Mouse (Mus musculus) midbrain, embryonic 13.5 days (tissue): ENCODE results near the gene S100a4. TPM values are rescaled to one million over a fixed set of nuclear protein-coding genes. Genes with fewer than 3 reads are reported as not detected.

ENCODE experiments used
- polyA plus RNA-seq: library from polyadenylated mRNA; unstranded; fragments of >200 nt; fragmentation: Nextera tagmentation; extraction: Ambion mirVana; gene quantifications from 2 replicates; pipeline ENCODE4 v1.2.1, GENCODE M21; 2015

The S100a4 gene
- polyA plus RNA-seq, 1 experiment from 2014 or later = 0.83 TPM

Other genes with a start within 250 kb of the S100a4 start
- 20.2 and 21.8 TPM in 2 replicates for gene Slc27a3, start 213.8 kb upstream of the S100a4 start, polyA plus RNA-seq
- 29.1 and 32.6 TPM in 2 replicates for gene Ints3, start 170.1 kb upstream of the S100a4 start, polyA plus RNA-seq
- gene Npr1, start 137.9 kb upstream of the S100a4 start, polyA plus RNA-seq = 1.8 and 2.4 TPM in 2 replicates
- gene Ilf2, start 127.6 kb upstream of the S100a4 start, polyA plus RNA-seq = 343 and 361 TPM in 2 replicates
- gene Snapin, start 112.7 kb upstream of the S100a4 start, polyA plus RNA-seq = 87.9 and 89.1 TPM in 2 replicates
- 205 and 212 TPM in 2 replicates for gene Chtop, start 94.3 kb upstream of the S100a4 start, polyA plus RNA-seq
- 4.7 and 6.9 TPM in 2 replicates for gene S100a1, start 89.4 kb upstream of the S100a4 start, polyA plus RNA-seq
- 7.7 and 9.9 TPM in 2 replicates for gene S100a13, start 89.3 kb upstream of the S100a4 start, polyA plus RNA-seq
- gene S100a14, start 76.9 kb upstream of the S100a4 start, polyA plus RNA-seq = not detected in 2 replicates
- 33.7 and 39.5 TPM in 2 replicates for gene S100a16, start 66.5 kb upstream of the S100a4 start, polyA plus RNA-seq
- gene S100a3, start 43.2 kb upstream of the S100a4 start, polyA plus RNA-seq = not detected in 2 replicates
- gene S100a2, start 13.5 kb upstream of the S100a4 start, polyA plus RNA-seq = not detected in 2 replicates
- gene Gm42674, start 1.9 kb upstream of the S100a4 start, polyA plus RNA-seq = not detected in 2 replicates
- gene S100a5, start 4.8 kb downstream of the S100a4 start, polyA plus RNA-seq = not detected in 2 replicates
- gene S100a6, start 9.1 kb downstream of the S100a4 start, polyA plus RNA-seq = 19.7 and 25.0 TPM in 2 replicates
- not detected in 2 replicates for gene S100a7a, start 50.2 kb downstream of the S100a4 start, polyA plus RNA-seq
- gene S100a8, start 65.2 kb downstream of the S100a4 start, polyA plus RNA-seq = 2.8 and 4.7 TPM in 2 replicates
- 2.4 and 2.7 TPM in 2 replicates for gene S100a9, start 92.0 kb downstream of the S100a4 start, polyA plus RNA-seq
- gene Pglyrp4, start 123.1 kb downstream of the S100a4 start, polyA plus RNA-seq = not detected in 2 replicates
- gene Gm5849, start 174.1 kb downstream of the S100a4 start, polyA plus RNA-seq = not detected in 2 replicates